Mouse (Mus musculus) CD4-positive, CD25-positive, alpha-beta regulatory T cell (primary cell): ENCODE data around the gene Gm4969. TPM values are rescaled to one million over a fixed set of nuclear protein-coding genes. Genes with fewer than 3 reads are reported as not detected.

Source experiments
- polyA plus RNA-seq: library from polyadenylated mRNA; unstranded; fragments of 100-300 nt; shearing (Covaris generic); gene quantifications from one replicate; pipeline ENCODE4 v1.2.1, GENCODE M21; 2017

Gm4969 gene
- 0.31 TPM for polyA plus RNA-seq

DNA sequence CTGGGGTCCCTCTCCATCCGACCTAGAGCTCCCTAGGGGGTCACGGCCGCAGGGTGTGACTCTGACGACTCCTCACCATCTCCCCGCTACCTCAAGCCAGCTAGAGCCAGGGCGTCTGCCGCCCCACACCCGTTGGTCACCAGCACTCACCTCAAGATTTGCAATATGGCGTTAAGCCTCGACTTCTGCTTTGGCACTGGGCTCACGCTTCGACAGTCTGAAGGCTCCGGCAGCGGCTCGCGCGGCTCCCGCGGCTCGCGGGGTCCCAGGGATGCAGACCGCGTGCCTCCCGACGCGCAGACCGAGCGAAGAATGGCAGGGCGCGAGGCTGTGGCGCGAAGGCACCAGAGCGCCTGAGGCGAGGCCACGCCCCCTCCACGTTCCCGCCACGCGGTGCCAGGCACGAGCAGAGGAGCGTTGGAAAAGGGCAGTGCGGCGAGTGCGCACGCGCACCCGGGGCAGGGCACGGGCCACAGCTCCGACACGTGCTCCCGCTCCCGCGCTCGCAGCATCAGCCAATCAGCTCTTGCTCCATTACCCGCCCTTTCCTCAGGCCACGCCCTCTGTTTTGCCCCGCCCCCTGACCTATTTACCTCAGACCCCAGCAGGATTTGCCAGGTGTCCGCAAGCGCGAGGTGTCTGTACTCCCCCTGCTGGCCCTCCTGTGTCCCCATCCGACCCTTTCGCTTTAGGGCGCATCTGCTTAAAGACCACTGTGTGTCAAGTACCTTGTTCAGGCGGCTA is at the start of gene Gm4969:
TSS of gene Gm4969 (minus strand) at position 341 of the 744 bp plus-strand sequence.

DNA sequence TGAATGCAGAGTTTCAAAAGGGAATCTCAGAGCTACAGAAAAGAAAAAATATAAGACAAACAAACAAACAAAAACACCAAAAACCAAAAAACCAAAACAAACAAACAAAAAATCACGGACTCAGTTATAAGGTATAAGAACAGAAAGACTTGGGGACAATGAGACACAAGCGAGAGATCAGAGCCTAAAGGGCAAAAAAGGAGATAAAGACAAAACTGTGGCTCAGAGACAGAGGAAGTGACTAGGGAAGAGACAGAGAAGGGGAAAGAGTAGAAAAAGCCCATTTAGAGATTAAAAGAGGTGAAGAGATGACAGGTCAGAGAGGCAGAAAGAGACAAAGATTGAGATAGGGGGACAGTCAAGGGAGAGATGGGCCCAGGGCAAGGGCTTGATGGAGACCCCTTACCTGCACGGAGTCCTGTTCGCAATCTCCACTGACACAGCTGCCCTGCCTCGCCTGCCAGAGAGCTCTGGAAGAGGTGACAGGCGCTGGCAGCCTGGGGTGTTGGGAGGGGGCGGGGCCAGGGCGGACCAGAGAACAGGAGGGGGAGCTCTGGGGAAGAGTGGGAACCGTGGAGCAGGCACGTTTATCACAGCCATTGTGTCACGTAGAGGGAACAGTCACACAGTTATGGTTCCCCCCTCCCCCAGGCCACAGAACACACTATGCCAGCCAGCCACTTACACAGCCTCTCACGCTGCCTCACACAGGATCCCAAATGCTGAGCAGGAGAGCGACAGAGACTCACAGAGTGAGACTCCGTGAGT is 47.7 kb upstream of the Gm4969 start, which contains the start of gene Gipr:
TSS of gene Gipr (minus strand) at position 472 of the 768 bp plus-strand sequence.

DNA sequence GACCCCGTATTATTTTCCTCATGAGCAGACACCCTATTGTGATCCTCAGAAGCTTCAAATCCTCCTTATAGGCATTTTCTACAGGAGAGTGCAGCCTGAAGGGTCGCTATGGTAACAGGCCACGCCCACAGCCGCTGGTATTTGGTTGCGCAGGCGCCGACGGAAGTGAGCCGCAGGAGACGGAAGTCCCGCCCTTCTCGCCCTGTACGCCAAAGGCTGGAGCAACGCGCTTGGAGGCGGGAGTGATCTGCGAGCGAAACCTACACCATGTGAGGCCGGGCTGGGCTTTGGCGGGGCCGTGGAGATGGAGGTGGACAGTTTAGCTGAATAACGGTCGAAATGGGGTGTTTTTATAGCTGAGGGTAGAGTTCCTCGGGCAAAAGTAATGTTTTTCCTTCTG is 31.5 kb upstream of the Gm4969 start, which contains the start of gene Snrpd2:
TSS of gene Snrpd2 (plus strand) at position 97 of the 400 bp plus-strand sequence.

DNA sequence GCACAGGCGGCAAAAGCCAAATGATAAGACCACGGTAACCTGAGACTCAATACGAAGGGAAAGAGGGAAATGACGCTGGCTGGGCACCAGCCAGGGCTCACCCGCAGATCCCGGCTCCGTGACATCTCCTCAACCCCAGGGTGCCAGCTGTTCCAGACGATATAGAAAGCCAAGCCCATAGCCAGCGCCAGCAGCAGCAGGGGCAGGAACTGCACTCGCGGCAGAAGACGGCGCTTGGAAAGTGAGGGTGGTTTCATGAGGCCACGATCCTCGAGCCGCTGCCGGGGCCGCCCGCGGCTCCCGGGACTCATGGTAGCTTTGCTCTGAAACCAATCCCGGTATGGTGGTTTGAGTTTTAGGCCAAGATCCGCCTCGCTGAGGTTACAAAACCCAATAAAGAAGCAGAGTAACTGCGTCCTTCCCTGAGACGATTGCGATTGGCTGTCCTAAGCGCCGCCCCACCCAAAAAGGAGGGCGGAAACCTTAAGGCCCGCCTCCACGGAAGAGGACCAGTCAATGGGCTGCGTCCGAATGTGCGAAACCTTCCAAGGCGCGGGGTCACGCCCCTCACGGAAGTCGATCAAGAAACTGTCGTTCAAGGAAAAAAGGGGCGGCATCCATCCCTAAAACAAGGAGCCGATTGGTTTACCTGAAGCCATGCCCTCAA is 30.8 kb upstream of the Gm4969 start, which contains the start of gene Qpctl:
TSS of gene Qpctl (minus strand) at position 417 of the 667 bp plus-strand sequence.

DNA sequence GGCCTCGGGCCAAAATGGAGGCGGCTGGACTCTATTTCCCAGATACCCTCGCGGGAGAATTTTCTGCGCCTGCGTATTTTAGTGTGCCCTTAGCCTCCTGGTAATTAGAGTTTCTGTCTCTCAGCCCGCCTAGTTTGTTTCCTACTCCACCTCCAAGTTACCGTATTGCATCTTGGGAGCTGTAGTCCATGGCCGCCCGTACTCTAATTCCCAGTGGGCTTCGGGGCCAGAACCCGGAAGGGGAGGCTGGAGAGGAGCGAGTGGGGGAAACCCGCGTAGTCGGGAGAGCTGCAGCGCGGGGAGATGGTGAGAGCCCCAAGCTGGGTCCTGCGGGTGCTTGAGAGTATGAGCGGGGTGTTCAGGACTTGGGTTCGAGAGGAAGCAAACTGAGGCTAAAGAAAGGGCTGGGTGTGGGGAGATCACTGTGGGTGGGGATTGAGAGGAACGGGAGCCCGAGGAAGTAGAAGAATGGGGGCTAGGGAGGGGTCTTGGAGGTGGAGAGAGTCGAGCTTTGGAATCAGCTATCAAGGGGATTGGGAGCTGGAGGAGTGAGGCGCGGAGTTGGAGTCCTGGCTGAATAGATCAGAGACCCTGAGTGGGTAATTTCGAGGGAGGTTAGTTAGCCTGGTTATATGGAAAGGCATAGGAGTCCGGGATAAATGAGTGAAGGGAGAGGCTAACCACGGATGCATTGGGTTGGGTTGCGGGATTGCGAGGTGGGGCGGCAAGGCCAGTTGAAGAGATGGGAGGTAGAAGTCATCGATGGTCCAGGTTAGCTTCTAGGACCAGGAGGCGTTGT is 1.7 kb upstream of the Gm4969 start, which contains the start of gene Fbxo46:
TSS of gene Fbxo46 (plus strand) at position 229 of the 799 bp plus-strand sequence.

GRCm38 (mm10) chr7:19094471-19094825 is 23.7 kb downstream of the Gm4969 start, which contains the start of gene Six5:
Gene Six5 (plus strand): TSS chr7:19094594.

GRCm38 (mm10) chr7:19083701-19084100 is 34.5 kb downstream of the Gm4969 start, which contains the start of gene Dmpk:
Gene Dmpk (plus strand): TSS chr7:19083849.

DNA sequence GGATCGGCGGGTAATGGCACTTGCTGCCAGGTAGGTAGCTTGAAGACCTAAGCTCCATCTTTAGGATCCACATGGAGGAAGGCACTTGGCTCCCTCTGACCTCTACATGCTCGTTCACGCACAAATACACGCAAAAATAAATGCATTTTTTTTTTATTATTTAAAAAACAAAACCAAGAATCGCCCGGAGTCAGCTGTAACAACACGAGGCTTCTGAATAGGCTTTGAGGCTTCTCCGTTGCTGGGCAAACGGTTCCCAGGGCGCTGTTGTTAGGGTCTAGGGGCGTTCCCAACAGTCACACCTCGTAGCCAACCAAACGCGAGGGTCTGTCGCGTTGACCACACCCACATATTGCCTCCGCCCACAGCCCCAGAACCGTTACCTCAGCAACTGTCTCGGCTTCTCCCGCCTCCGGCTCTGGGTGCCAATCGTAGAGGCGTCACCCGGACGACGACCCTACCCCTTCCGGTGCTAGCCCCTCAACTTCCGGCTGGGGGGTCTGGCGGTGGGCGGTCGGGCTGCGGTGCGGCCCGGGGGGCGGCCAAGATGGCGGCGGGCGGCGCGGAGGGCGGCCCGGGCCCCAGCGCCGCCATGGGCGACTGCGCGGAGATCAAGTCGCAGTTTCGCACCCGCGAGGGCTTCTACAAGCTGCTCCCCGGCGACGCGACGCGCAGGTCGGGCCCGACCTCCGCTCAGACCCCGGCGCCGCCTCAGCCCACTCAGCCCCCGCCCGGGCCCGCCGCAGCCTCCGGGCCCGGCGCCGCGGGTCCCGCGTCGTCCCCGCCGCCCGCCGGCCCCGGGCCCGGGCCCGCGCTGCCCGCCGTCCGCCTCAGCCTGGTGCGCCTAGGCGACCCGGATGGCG is 42.2 kb downstream of the Gm4969 start, which contains the start of gene Dmwd:
TSS of gene Dmwd (plus strand) at position 505 of the 863 bp plus-strand sequence.

DNA sequence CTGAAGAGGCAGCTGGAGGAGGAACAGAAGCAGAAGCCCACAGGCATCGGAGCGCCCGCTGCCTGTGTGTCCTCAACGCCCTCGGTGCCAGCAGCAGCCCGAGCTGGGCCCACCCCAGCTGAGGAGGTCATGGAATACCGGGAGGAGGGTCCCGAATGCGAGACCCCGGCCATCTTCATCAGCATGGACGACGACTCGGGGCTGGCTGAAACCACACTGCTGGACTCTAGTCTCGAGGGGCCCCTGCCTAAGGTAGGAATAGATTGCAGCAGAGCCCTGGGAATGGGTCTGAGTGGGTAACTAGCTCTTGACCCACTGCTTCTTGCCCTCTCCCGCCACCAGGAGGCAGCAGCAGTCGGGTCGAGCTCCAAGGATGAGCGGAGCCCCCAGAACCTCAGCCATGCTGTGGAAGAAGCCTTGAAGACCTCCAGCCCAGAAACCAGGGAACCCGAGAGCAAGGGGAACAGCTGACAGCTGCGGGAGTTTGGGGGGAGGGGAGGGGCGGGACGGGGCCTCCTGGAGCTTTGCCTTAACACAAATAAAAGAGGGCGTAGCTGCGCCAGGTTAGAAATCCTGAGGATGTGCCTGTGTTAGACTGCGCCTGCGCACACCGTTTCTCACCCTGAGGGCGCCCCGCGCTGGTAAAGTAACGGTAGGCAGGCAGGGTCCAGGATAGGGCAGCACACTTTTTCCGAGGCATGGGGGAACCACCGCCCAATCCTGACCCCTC is 64.0 kb downstream of the Gm4969 start, which contains the start of gene Rsph6a:
TSS of gene Rsph6a (plus strand) at position 644 of the 730 bp plus-strand sequence.

Other genes starting within 250 kb of the Gm4969 start
- gene Pglyrp1, start 247.0 kb downstream of the Gm4969 start, polyA plus RNA-seq = 122 TPM
- 49.0 TPM for gene Ccdc61, start 208.0 kb downstream of the Gm4969 start, polyA plus RNA-seq
- 0.04 TPM for gene Nova2, start 192.5 kb downstream of the Gm4969 start, polyA plus RNA-seq
- not detected for gene Nanos2, start 131.0 kb downstream of the Gm4969 start, polyA plus RNA-seq
- gene Mypop, start 127.1 kb downstream of the Gm4969 start, polyA plus RNA-seq = 10.7 TPM
- gene Irf2bp1, start 114.3 kb downstream of the Gm4969 start, polyA plus RNA-seq = 48.7 TPM
- gene Foxa3, start 94.8 kb downstream of the Gm4969 start, polyA plus RNA-seq = not detected
- gene Sympk, start 94.0 kb downstream of the Gm4969 start, polyA plus RNA-seq = 26.0 TPM
- gene Rsph6a, start 63.7 kb downstream of the Gm4969 start, polyA plus RNA-seq = not detected
- gene Dmwd, start 42.1 kb downstream of the Gm4969 start, polyA plus RNA-seq = 0.07 TPM
- gene Dmpk, start 34.5 kb downstream of the Gm4969 start, polyA plus RNA-seq = 0.48 TPM
- 0.31 TPM for gene Six5, start 23.8 kb downstream of the Gm4969 start, polyA plus RNA-seq
- gene Fbxo46, start 1.5 kb upstream of the Gm4969 start, polyA plus RNA-seq = 24.0 TPM
- gene Qpctl, start 30.9 kb upstream of the Gm4969 start, polyA plus RNA-seq = 13.9 TPM
- 39.9 TPM for gene Snrpd2, start 31.4 kb upstream of the Gm4969 start, polyA plus RNA-seq
- 0.10 TPM for gene Gipr, start 47.8 kb upstream of the Gm4969 start, polyA plus RNA-seq
- 24.7 TPM for gene Eml2, start 58.1 kb upstream of the Gm4969 start, polyA plus RNA-seq
- 0.20 TPM for gene Gpr4, start 94.2 kb upstream of the Gm4969 start, polyA plus RNA-seq
- gene Opa3, start 110.0 kb upstream of the Gm4969 start, polyA plus RNA-seq = 22.4 TPM
- gene Vasp, start 153.4 kb upstream of the Gm4969 start, polyA plus RNA-seq = 303 TPM
- gene Ppm1n, start 161.7 kb upstream of the Gm4969 start, polyA plus RNA-seq = 2.4 TPM
- gene Rtn2, start 164.3 kb upstream of the Gm4969 start, polyA plus RNA-seq = 0.34 TPM
- gene Fosb, start 191.7 kb upstream of the Gm4969 start, polyA plus RNA-seq = 0.72 TPM
- 77.0 TPM for gene Ercc1, start 226.4 kb upstream of the Gm4969 start, polyA plus RNA-seq
- 14.5 TPM for gene Cd3eap, start 241.1 kb upstream of the Gm4969 start, polyA plus RNA-seq
- gene Ppp1r13l, start 241.4 kb upstream of the Gm4969 start, polyA plus RNA-seq = 0.38 TPM